Mouse (Mus musculus) frontal cortex, adult (tissue): ENCODE measurements around the gene Morn5.
A peak's percentile ranks its signal among the peaks of the same experiment; 100 is the strongest.

Experiments
- ATAC-seq: cut with Nextera tagmentation; 2 replicates; pipeline ENCODE4 v1.9.2; 2017; ENCODE audit warnings: mild to moderate bottlenecking, moderate library complexity, mixed read lengths; ENCODE audit not compliant: low TSS enrichment

The Morn5 gene

DNA sequence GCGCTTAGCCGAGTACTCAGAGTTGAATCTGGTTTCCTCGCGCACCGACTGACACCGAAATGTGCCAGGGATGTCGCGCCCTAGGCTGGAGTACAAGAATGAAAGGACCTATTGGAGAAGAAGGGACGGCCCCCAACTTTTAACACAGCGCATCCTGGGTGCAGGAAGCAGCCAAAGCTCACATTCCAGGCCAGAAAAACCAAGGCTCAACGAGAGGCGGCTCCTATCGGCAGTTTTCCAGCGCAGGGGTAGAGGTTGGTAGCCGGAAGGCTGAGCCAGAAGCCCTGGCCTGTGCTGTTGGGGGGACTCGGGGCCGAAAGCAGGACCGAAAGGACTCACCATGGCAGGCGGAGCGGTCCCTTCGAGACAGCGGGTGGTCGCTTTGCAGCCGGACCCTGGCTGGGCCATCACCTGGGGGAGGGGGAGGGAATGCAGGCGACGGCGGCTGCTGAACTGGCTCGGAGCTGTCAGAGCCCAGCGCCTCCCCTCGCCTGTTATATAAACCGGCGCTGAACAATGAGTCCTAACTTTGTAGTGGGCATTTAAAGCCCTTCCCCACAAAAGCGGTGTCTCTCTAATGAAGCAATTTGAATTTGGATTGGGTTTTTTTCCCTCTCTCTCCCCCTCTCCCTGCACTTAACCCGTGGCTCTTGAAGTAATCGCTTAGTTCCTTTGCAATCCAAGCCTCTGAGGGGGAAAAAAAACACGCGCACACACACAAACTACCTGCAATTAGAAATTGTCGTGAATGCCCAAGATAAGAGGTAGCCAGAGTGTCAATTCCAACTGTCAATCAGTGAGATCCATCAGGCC lies 54.5 kb downstream of the Morn5 start:
- no peak for ATAC-seq

DNA sequence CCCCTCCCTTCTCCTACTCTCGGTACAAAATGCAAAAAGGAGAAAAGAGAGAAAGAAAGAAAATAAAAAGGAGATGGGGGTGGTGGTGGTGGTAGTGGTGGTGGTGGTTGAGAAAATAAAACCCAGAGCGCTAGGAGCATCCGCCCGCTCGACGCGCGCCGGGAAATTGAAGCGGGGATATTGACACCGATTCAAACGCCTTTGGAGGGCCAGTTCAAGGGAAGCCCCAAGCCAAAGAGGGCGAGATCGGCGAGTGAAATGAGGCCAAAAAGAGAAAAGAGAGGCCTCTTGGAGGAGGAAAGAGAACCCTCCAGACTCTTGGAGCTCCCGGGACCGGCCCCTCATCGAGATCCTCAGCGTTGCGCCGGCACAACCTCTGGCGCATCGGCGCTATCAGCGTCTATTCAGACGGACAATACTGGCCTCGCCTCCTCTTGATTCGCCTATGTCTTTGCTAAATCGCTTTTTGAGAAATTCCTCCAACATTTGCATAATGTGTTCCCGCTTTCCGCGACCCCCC lies 55.2 kb downstream of the Morn5 start:
- no peak for ATAC-seq

DNA sequence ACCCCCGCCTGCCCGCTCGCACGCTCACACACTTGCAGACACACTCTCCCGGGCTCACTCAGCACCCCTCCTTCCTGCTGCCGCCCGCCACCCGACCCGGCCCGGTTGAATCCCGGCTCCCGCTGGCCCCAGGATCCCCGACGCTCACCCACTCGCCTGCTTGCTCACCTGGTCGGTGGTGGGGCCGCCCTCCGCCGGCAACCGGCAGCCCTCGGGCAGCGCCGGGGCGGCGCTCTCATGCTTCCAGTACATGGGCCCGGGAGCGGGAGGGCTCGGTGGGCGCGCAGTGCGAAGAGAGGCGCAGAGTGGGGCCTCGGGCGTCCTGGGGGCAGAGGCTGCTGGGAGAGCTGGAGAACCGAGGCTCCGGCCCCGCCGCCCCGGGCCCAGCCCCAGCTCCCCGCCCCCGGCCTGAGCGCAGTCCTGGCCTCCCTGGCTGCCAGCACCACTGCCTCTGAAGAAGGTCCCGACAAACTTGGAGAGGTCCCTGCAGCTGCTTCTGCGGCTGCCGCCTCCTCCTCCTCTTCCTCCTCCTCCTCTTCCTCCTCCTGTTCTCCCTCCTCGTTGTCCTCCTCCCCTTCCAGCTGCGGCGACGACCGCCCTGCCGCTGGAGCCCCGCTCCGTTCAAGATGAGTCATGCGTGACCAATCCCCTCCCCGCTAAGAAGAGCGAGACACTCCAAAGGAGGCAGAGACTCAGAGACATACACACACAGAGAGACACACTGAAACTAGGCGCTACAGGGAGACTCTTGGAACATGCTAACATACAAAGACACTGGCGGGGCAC lies 55.9 kb downstream of the Morn5 start, which contains the start of gene Lhx6:
Gene Lhx6 (minus strand): TSS at position 453 of the 786 bp plus-strand sequence.
- ATAC-seq = 0 out of 2 replicates have a peak, but pooled peaks have one; percentile 24

DNA sequence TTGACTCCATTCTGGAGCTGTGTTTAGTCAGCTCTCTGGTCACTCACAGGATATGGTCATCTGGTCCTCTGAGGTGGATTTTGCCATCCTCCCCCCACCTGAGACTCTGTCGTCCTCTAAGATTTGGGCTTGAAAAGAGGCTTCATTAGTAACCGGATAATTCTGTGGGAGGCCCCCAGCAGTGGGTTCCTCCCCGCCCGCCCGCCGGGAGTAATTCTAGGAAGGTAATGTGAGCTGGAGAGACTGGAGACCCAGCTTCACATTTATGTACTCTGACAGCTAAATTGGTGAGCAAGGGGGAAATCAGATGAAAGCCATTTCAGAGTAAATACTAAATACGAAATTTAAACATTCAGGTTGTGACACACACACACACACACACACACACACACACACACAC lies 59.4 kb downstream of the Morn5 start:
- ATAC-seq = no peak

DNA sequence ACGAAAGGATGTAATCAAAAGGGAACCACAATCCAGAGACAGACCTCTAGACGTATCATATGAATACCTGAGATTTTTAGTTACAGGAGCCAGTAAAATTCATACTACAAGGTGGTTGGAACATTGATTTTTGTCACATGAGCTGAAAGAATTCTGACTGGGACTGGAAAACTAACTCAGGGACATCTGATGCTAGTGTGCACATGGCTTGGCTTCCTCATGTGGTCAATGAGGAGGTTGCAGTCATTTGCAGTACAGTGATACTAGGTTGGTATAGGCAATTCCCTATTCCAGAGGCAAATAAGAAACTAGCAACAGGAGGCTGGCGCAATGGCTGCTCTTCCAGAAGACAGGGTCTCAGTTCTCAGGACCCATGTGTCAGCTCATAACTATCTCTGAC lies 63.4 kb downstream of the Morn5 start:
- ATAC-seq = no peak

DNA sequence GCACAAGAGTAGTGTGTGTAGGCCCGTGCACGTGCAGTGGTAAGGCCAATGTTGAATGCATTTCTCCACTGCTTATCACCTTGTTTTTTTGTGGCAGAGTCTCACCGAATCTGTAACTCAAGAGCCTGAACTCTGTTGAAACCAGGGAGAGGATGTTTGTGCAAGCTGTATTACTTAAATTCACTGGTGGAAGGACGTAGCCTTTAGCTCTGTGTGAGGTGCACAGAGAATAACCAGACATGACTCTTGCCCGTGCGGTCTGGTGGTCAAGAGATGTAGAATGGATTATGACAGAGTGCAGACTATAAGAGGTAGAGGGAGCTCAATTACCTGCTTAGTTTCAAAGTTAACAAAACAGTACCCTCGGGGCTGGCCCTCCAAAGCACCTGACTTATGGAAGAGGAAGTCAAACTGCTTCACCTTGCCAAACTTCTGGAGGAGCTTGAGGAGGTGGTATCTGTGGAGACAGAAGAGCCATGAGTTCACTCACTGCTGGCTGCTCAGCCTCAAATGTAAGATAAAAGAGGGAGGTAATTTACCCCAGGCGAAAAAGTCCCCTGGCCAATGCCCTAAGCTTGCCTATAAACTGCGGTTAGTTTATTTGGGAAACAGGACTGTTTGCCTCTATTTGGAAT lies 77.7 kb downstream of the Morn5 start:
- no peak for ATAC-seq

DNA sequence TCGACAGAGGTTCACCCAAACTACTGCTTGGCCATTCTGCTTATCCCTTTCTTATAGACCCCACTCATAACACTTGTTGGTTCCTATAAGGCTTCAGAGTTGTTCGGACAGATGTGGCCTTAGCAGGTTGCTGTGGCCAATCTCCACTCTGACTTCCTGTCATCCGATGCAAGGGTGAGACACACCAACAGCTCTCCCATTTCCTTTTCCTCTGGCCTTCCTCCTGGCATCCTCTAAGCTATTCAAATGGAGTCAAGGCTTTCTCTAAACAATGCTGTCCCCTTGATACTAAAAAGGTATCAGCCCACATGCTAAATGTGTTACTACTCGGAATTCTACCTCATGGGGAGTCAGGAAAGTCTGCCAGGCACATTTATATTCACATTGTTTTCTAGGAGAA lies 78.7 kb downstream of the Morn5 start:
- ATAC-seq = no peak

DNA sequence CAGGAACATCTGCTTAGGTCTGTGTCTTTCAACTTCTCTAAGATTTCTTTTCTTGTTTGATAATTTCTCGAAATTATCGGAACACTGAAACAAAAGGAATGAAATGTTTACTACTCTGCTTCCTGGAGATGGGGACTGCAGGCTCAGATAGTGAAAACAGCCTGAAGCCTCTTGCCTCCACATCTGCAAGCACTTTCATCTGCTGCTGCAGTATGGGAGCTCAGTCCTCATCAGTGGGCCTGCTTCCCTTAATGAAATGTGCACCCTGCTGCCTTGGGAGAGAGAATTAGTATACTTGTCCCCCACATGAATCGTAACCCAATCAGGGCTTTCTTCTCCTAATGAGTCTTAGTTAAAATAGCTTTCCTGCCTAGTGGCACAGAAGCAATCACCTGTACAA lies 79.8 kb downstream of the Morn5 start:
- ATAC-seq = no peak
